Mouse (Mus musculus): ENCODE results near the gene Tmem185b. TPM values are rescaled to one million over a fixed set of nuclear protein-coding genes. Genes with fewer than 3 reads are reported as not detected.

Tmem185b gene
- polyA plus RNA-seq, 1 experiment from 2014 or later = 27.1 TPM

- Histone ChIP-seq H3K4me2 (no peak overlapping the region), H3K9me3 (no peaks in the 10 kb centered on the region), H3K36me3 (no peaks in the 10 kb centered on the region), H3K4me1 (peaks cover 50% of the 10 kb centered on the region), H3K9ac (no peak overlapping the region), H3K27me3 (no peaks in the 10 kb centered on the region), H3K4me3 (no peak overlapping the region), H3K27ac (peak overlapping the region; percentile 62; the same call in 1 of the 2 replicates)
- ATAC-seq (ENCODE audit: insufficient number of reproducible peaks, low FRiP score, low TSS enrichment, low read depth) = no peak
- 65% methylated on average over 1 of the region's 1 CpGs for WGBS
Measured at GRCm38 (mm10) chr1:119492505-119492904, 33.5 kb upstream of the Tmem185b start.

- H3K27me3 ChIP-seq = no peaks in the 10 kb centered on the region
- no peak overlapping the region for H3K4me2 ChIP-seq
- H3K4me3 ChIP-seq = no peak overlapping the region
- no peak for ATAC-seq (ENCODE audit: insufficient number of reproducible peaks, low FRiP score, low TSS enrichment, low read depth)
- H3K9me3 ChIP-seq = no peaks in the 10 kb centered on the region
- no peak overlapping the region for H3K9ac ChIP-seq
- H3K36me3 ChIP-seq = no peaks in the 10 kb centered on the region
- H3K27ac ChIP-seq = no peak overlapping the region
- 51% methylated on average over 2 of the region's 2 CpGs for WGBS
- H3K4me1 ChIP-seq = peaks cover 40% of the 10 kb centered on the region
Measured at GRCm38 (mm10) chr1:119494024-119494711, 31.8 kb upstream of the Tmem185b start.

GRCm38 (mm10) chr1:119494712-119495395 lies 31.1 kb upstream of the Tmem185b start:
- WGBS = 87% methylated on average over 8 of the region's 9 CpGs
- Histone ChIP-seq H3K4me1 (peaks cover 40% of the 10 kb centered on the region), H3K36me3 (no peaks in the 10 kb centered on the region), H3K27me3 (no peaks in the 10 kb centered on the region), H3K27ac (no peak overlapping the region), H3K4me2 (no peak overlapping the region), H3K9ac (no peak overlapping the region), H3K9me3 (no peaks in the 10 kb centered on the region), H3K4me3 (no peak overlapping the region)
- no peak for ATAC-seq (ENCODE audit: insufficient number of reproducible peaks, low FRiP score, low TSS enrichment, low read depth)

- Histone ChIP-seq H3K4me2 (no peak overlapping the region), H3K27me3 (no peaks in the 10 kb centered on the region), H3K4me1 (peaks cover 40% of the 10 kb centered on the region), H3K27ac (no peak overlapping the region), H3K36me3 (no peaks in the 10 kb centered on the region), H3K9ac (no peak overlapping the region), H3K9me3 (no peaks in the 10 kb centered on the region), H3K4me3 (no peak overlapping the region)
- 85% methylated on average over 6 of the region's 6 CpGs for WGBS
- ATAC-seq (ENCODE audit: insufficient number of reproducible peaks, low FRiP score, low TSS enrichment, low read depth) = no peak
Measured at GRCm38 (mm10) chr1:119495396-119495775, 30.6 kb upstream of the Tmem185b start.

- H3K36me3 ChIP-seq = peaks cover 4% of the 10 kb centered on the region
- no peak overlapping the region for H3K4me2 ChIP-seq
- H3K9me3 ChIP-seq = no peaks in the 10 kb centered on the region
- H3K4me3 ChIP-seq = no peak overlapping the region
- WGBS = 85% methylated on average over 5 of the region's 5 CpGs
- H3K4me1 ChIP-seq = peaks cover 21% of the 10 kb centered on the region
- no peaks in the 10 kb centered on the region for H3K27me3 ChIP-seq
- ATAC-seq (ENCODE audit: insufficient number of reproducible peaks, low FRiP score, low TSS enrichment, low read depth) = no peak
- no peak overlapping the region for H3K27ac ChIP-seq
- no peak overlapping the region for H3K9ac ChIP-seq
Measured at GRCm38 (mm10) chr1:119497346-119498004, 28.5 kb upstream of the Tmem185b start.

GRCm38 (mm10) chr1:119498536-119499231 lies 27.3 kb upstream of the Tmem185b start:
- 82% methylated on average over 9 of the region's 9 CpGs for WGBS
- Histone ChIP-seq H3K27me3 (no peaks in the 10 kb centered on the region), H3K36me3 (peaks cover 4% of the 10 kb centered on the region), H3K4me1 (peaks cover 31% of the 10 kb centered on the region), H3K9me3 (no peaks in the 10 kb centered on the region), H3K4me3 (no peak overlapping the region), H3K4me2 (no peak overlapping the region), H3K27ac (no peak overlapping the region), H3K9ac (no peak overlapping the region)
- no peak for ATAC-seq (ENCODE audit: insufficient number of reproducible peaks, low FRiP score, low TSS enrichment, low read depth)

- no peak overlapping the region for H3K9ac ChIP-seq
- ATAC-seq (ENCODE audit: insufficient number of reproducible peaks, low FRiP score, low TSS enrichment, low read depth) = no peak
- H3K27me3 ChIP-seq = no peaks in the 10 kb centered on the region
- peaks cover 4% of the 10 kb centered on the region for H3K36me3 ChIP-seq
- no peak overlapping the region for H3K4me3 ChIP-seq
- 90% methylated on average over 10 of the region's 10 CpGs for WGBS
- H3K4me2 ChIP-seq = no peak overlapping the region
- no peak overlapping the region for H3K27ac ChIP-seq
- H3K9me3 ChIP-seq = no peaks in the 10 kb centered on the region
- peaks cover 29% of the 10 kb centered on the region for H3K4me1 ChIP-seq
Measured at GRCm38 (mm10) chr1:119499456-119499855, 26.5 kb upstream of the Tmem185b start.

GRCm38 (mm10) chr1:119501881-119502280 lies 24.1 kb upstream of the Tmem185b start:
- 61% methylated on average over 8 of the region's 8 CpGs for WGBS
- H3K9ac ChIP-seq = no peak overlapping the region
- no peaks in the 10 kb centered on the region for H3K9me3 ChIP-seq
- H3K4me2 ChIP-seq = no peak overlapping the region
- H3K27ac ChIP-seq = no peak overlapping the region
- ATAC-seq (ENCODE audit: insufficient number of reproducible peaks, low FRiP score, low TSS enrichment, low read depth) = no peak
- H3K4me3 ChIP-seq = no peak overlapping the region
- no peaks in the 10 kb centered on the region for H3K27me3 ChIP-seq
- peaks cover 4% of the 10 kb centered on the region for H3K36me3 ChIP-seq
- peaks cover 22% of the 10 kb centered on the region for H3K4me1 ChIP-seq

- WGBS = 73% methylated on average over 11 of the region's 11 CpGs
- Histone ChIP-seq H3K4me2 (peak overlapping the region; percentile 72), H3K4me3 (peak overlapping the region; percentile 84; the same call in 1 of the 2 replicates), H3K36me3 (peaks cover 4% of the 10 kb centered on the region), H3K27me3 (no peaks in the 10 kb centered on the region), H3K9me3 (no peaks in the 10 kb centered on the region), H3K27ac (no peak overlapping the region), H3K4me1 (peaks cover 22% of the 10 kb centered on the region), H3K9ac (no peak overlapping the region)
- no peak for ATAC-seq (ENCODE audit: insufficient number of reproducible peaks, low FRiP score, low TSS enrichment, low read depth)
Measured at GRCm38 (mm10) chr1:119502729-119503128, 23.2 kb upstream of the Tmem185b start.

GRCm38 (mm10) chr1:119503181-119503580 lies 22.8 kb upstream of the Tmem185b start:
- peak overlapping the region; percentile 84 for H3K4me3 ChIP-seq
- ATAC-seq (ENCODE audit: insufficient number of reproducible peaks, low FRiP score, low TSS enrichment, low read depth) = no peak
- no peaks in the 10 kb centered on the region for H3K27me3 ChIP-seq
- WGBS = 81% methylated on average over 3 of the region's 3 CpGs
- H3K4me2 ChIP-seq = peak overlapping the region; percentile 72
- no peaks in the 10 kb centered on the region for H3K9me3 ChIP-seq
- H3K27ac ChIP-seq = peak overlapping the region; percentile 44
- H3K4me1 ChIP-seq = peaks cover 22% of the 10 kb centered on the region
- no peak overlapping the region for H3K9ac ChIP-seq
- H3K36me3 ChIP-seq = peaks cover 4% of the 10 kb centered on the region

- no peaks in the 10 kb centered on the region for H3K27me3 ChIP-seq
- H3K4me3 ChIP-seq = peak overlapping the region; percentile 84
- peaks cover 4% of the 10 kb centered on the region for H3K36me3 ChIP-seq
- peak overlapping the region; percentile 81 for H3K27ac ChIP-seq
- no peak for ATAC-seq (ENCODE audit: insufficient number of reproducible peaks, low FRiP score, low TSS enrichment, low read depth)
- 22% methylated on average over 5 of the region's 5 CpGs for WGBS
- H3K4me1 ChIP-seq = peaks cover 27% of the 10 kb centered on the region
- H3K9ac ChIP-seq = peak overlapping the region; percentile 53
- peak overlapping the region; percentile 72 for H3K4me2 ChIP-seq
- no peaks in the 10 kb centered on the region for H3K9me3 ChIP-seq
Measured at GRCm38 (mm10) chr1:119503808-119504207, 22.2 kb upstream of the Tmem185b start.

All from limb, embryonic 15.5 days (tissue).